Mouse (Mus musculus) midbrain, embryonic 13.5 days (tissue): Measurements from ENCODE around the gene Senp8. TPM values are rescaled to one million over a fixed set of nuclear protein-coding genes. Genes with fewer than 3 reads are reported as not detected.

Source experiments
- polyA plus RNA-seq: library from polyadenylated mRNA; unstranded; fragments of >200 nt; fragmentation: Nextera tagmentation; extraction: Ambion mirVana; gene quantifications from 2 replicates; pipeline ENCODE4 v1.2.1, GENCODE M21; 2015

The Senp8 gene
- polyA plus RNA-seq, 1 experiment from 2014 or later = 14.4 TPM

Other genes with a start within 250 kb of the Senp8 start
- gene Hexa, start 211.2 kb downstream of the Senp8 start, polyA plus RNA-seq = 49.9 and 50.6 TPM in 2 replicates
- gene Tmem202, start 210.9 kb downstream of the Senp8 start, polyA plus RNA-seq = 0.55 and 0.74 TPM in 2 replicates
- gene Celf6, start 172.8 kb downstream of the Senp8 start, polyA plus RNA-seq = 37.3 and 46.4 TPM in 2 replicates
- gene Parp6, start 133.4 kb downstream of the Senp8 start, polyA plus RNA-seq = 186 and 195 TPM in 2 replicates
- 1,400 and 1,429 TPM in 2 replicates for gene Pkm, start 94.3 kb downstream of the Senp8 start, polyA plus RNA-seq
- gene Gramd2, start 70.6 kb downstream of the Senp8 start, polyA plus RNA-seq = 1.2 and 2.1 TPM in 2 replicates
- 24.5 and 25.7 TPM in 2 replicates for gene Myo9a, start 186 bp upstream of the Senp8 start, polyA plus RNA-seq
- not detected in 2 replicates for gene Nr2e3, start 209.9 kb upstream of the Senp8 start, polyA plus RNA-seq